Mouse (Mus musculus): ENCODE results near the gene Ccdc78.

GRCm38 (mm10) chr17:25833961-25834594 is 47.7 kb downstream of the Ccdc78 start:
- TF ChIP-seq HCFC1 (IDR thresholded peaks at IDR 0.05; ENCODE audit: borderline replicate concordance, insufficient read depth, low read length) (no peak), MAFK (IDR thresholded peaks at IDR 0.05; ENCODE audit: insufficient read depth, low read depth, low read length) (no peak), ZNF384 (IDR thresholded peaks at IDR 0.05; ENCODE audit: low read depth, low read length) (no peak)

All from ES-E14 (cell line).